Mouse (Mus musculus): ENCODE measurements around the gene Wdr12.

- TF ChIP-seq CTCF (IDR thresholded peaks at IDR 0.05), result no peak
- 0 out of 2 replicates have a peak, but pooled peaks have one; percentile 32 for TF ChIP-seq EP300 (IDR thresholded peaks at IDR 0.05; ENCODE audit: insufficient read depth, low read depth, low read length)
Measured at GRCm38 (mm10) chr1:60097277-60098023, 995 bp downstream of the Wdr12 start.

Data from heart, adult 2 months (tissue).